Mouse (Mus musculus) midbrain, embryonic 13.5 days (tissue): ENCODE measurements around the gene Oosp3. TPM values are rescaled to one million over a fixed set of nuclear protein-coding genes. Genes with fewer than 3 reads are reported as not detected.

Experiments
- ATAC-seq: fragments of 200-750 bp; cut with Nextera tagmentation; 2 replicates; pipeline ENCODE4 v1.8.0; 2017; ENCODE audit warnings: mild to moderate bottlenecking, moderate TSS enrichment, moderate library complexity
- H3K27ac ChIP-seq: fragments of 300-500 bp; sonication (generic); 2 replicates; pipeline ENCODE4 v1.5.1; 2015; ENCODE audit warnings: inconsistent platforms, mild to moderate bottlenecking, moderate library complexity
- H3K27me3 ChIP-seq: fragments of 300-500 bp; sonication (generic); 2 replicates; pipeline ENCODE4 v1.6.1; 2015; ENCODE audit warnings: mild to moderate bottlenecking, inconsistent platforms
- H3K36me3 ChIP-seq: fragments of 300-500 bp; sonication (generic); 2 replicates; pipeline ENCODE4 v1.6.1; 2015; ENCODE audit warnings: mild to moderate bottlenecking, inconsistent platforms
- H3K4me1 ChIP-seq: fragments of 300-500 bp; sonication (generic); replicated peaks from 2 replicates; pipeline ENCODE4 v1.6.1; 2015; ENCODE audit warnings: inconsistent platforms
- H3K4me2 ChIP-seq: fragments of 300-500 bp; sonication (generic); replicated peaks from 2 replicates; pipeline ENCODE4 v1.6.1; 2015; ENCODE audit warnings: moderate library complexity, mild to moderate bottlenecking, inconsistent platforms
- H3K4me3 ChIP-seq: fragments of 300-500 bp; sonication (generic); replicated peaks from 2 replicates; pipeline ENCODE4 v1.5.1; 2015; ENCODE audit warnings: mild to moderate bottlenecking, inconsistent platforms
- H3K9ac ChIP-seq: fragments of 300-500 bp; sonication (generic); replicated peaks from 2 replicates; pipeline ENCODE4 v1.6.1; 2015; ENCODE audit warnings: mild to moderate bottlenecking, inconsistent platforms
- H3K9me3 ChIP-seq: fragments of 300-500 bp; sonication (generic); 2 replicates; pipeline ENCODE4 v1.6.1; 2016; ENCODE audit warnings: mild to moderate bottlenecking, inconsistent platforms
- WGBS: fragments of 180-500 bp; shearing (Covaris S2); methylation state at CpG from one replicate; pipeline ENCODE4 v1.1.7; 2015; 5-methylcytosine and 5-hydroxymethylcytosine counted together
- polyA plus RNA-seq: library from polyadenylated mRNA; unstranded; fragments of >200 nt; fragmentation: Nextera tagmentation; extraction: Ambion mirVana; gene quantifications from 2 replicates; pipeline ENCODE4 v1.2.1, GENCODE M21; 2015

The Oosp3 gene
- polyA plus RNA-seq, 1 experiment from 2014 or later: not detected

- 92% methylated on average over 5 of the region's 5 CpGs for WGBS
- H3K27me3 ChIP-seq: no peaks in the 10 kb centered on the region
- H3K4me1 ChIP-seq: no peaks in the 10 kb centered on the region
- H3K4me2 ChIP-seq: no peak overlapping the region
- no peak overlapping the region for H3K27ac ChIP-seq
- no peaks in the 10 kb centered on the region for H3K36me3 ChIP-seq
- no peak overlapping the region for H3K9ac ChIP-seq
- no peaks in the 10 kb centered on the region for H3K9me3 ChIP-seq
- no peak for ATAC-seq
- H3K4me3 ChIP-seq: no peak overlapping the region
Observed at GRCm38 (mm10) chr19:11727304-11727703, 30.4 kb downstream of the Oosp3 start.

GRCm38 (mm10) chr19:11730278-11730677 lies 33.4 kb downstream of the Oosp3 start:
- no peak overlapping the region for H3K4me3 ChIP-seq
- no peak for ATAC-seq
- no peak overlapping the region for H3K4me2 ChIP-seq
- no peak overlapping the region for H3K9ac ChIP-seq
- H3K4me1 ChIP-seq: no peaks in the 10 kb centered on the region
- H3K27ac ChIP-seq: no peak overlapping the region
- no peaks in the 10 kb centered on the region for H3K9me3 ChIP-seq
- H3K36me3 ChIP-seq: no peaks in the 10 kb centered on the region
- no peaks in the 10 kb centered on the region for H3K27me3 ChIP-seq
- 88% methylated on average over 1 of the region's 1 CpGs for WGBS

GRCm38 (mm10) chr19:11736455-11736854 lies 39.6 kb downstream of the Oosp3 start:
- H3K27ac ChIP-seq: no peak overlapping the region
- H3K4me2 ChIP-seq: no peak overlapping the region
- no peaks in the 10 kb centered on the region for H3K36me3 ChIP-seq
- H3K4me3 ChIP-seq: no peak overlapping the region
- no peak overlapping the region for H3K9ac ChIP-seq
- H3K9me3 ChIP-seq: no peaks in the 10 kb centered on the region
- no peaks in the 10 kb centered on the region for H3K4me1 ChIP-seq
- whole genome bisulfite sequencing: 50% methylated on average over 1 of the region's 1 CpGs
- ATAC-seq: no peak
- H3K27me3 ChIP-seq: no peaks in the 10 kb centered on the region

- Histone ChIP-seq H3K27me3 (no peaks in the 10 kb centered on the region), H3K4me3 (no peak overlapping the region), H3K27ac (no peak overlapping the region), H3K36me3 (no peaks in the 10 kb centered on the region), H3K9ac (no peak overlapping the region), H3K4me1 (no peaks in the 10 kb centered on the region), H3K9me3 (no peaks in the 10 kb centered on the region), H3K4me2 (no peak overlapping the region)
- no peak for ATAC-seq
Observed at GRCm38 (mm10) chr19:11745680-11746079, 48.8 kb downstream of the Oosp3 start.

- Histone ChIP-seq H3K27ac (no peak within 1 kb of the TSS), H3K4me2 (no peak within 1 kb of the TSS), H3K4me3 (no peak within 1 kb of the TSS), H3K4me1 (no peaks in the 10 kb centered on the region), H3K9ac (no peak within 1 kb of the TSS), H3K9me3 (no peaks in the 10 kb centered on the region), H3K27me3 (no peaks in the 10 kb centered on the region), H3K36me3 (no peaks in the 10 kb centered on the region)
- WGBS: 80% methylated on average over 2 of the region's 2 CpGs
- ATAC-seq: no peak
Observed at GRCm38 (mm10) chr19:11747298-11747697, 50.4 kb downstream of the Oosp3 start, which contains the start of gene Gif. Gene Gif (plus strand): TSS chr19:11747554.

Other genes with a start within 250 kb of the Oosp3 start
- gene Ms4a6c, start 227.7 kb upstream of the Oosp3 start, polyA plus RNA-seq: 1.9 and 2.0 TPM in 2 replicates
- not detected in 2 replicates for gene Gm8369, start 211.1 kb upstream of the Oosp3 start, polyA plus RNA-seq
- 2.5 and 3.1 TPM in 2 replicates for gene Ms4a6b, start 180.5 kb upstream of the Oosp3 start, polyA plus RNA-seq
- gene Ms4a4d, start 160.3 kb upstream of the Oosp3 start, polyA plus RNA-seq: not detected in 2 replicates
- 2.0 and 2.3 TPM in 2 replicates for gene Ms4a6d, start 92.2 kb upstream of the Oosp3 start, polyA plus RNA-seq
- gene Ms4a2, start 73.3 kb upstream of the Oosp3 start, polyA plus RNA-seq: not detected in 2 replicates
- not detected in 2 replicates for gene Ms4a3, start 56.2 kb upstream of the Oosp3 start, polyA plus RNA-seq
- not detected in 2 replicates for gene Oosp2, start 36.5 kb upstream of the Oosp3 start, polyA plus RNA-seq
- not detected in 2 replicates for gene Oosp1, start 5.9 kb upstream of the Oosp3 start, polyA plus RNA-seq
- not detected in 2 replicates for gene Gif, start 50.5 kb downstream of the Oosp3 start, polyA plus RNA-seq
- 42.8 and 47.4 TPM in 2 replicates for gene Mrpl16, start 73.3 kb downstream of the Oosp3 start, polyA plus RNA-seq
- 20.7 and 24.1 TPM in 2 replicates for gene Stx3, start 122.3 kb downstream of the Oosp3 start, polyA plus RNA-seq
- gene Olfr1417, start 142.2 kb downstream of the Oosp3 start, polyA plus RNA-seq: not detected in 2 replicates
- gene Olfr1418, start 164.0 kb downstream of the Oosp3 start, polyA plus RNA-seq: not detected in 2 replicates
- not detected in 2 replicates for gene Olfr1419, start 178.1 kb downstream of the Oosp3 start, polyA plus RNA-seq
- gene Olfr1420, start 189.5 kb downstream of the Oosp3 start, polyA plus RNA-seq: 0.16 TPM in 1 of 2 replicates, not detected in the other
- 19.6 and 21.4 TPM in 2 replicates for gene Patl1, start 215.3 kb downstream of the Oosp3 start, polyA plus RNA-seq